20 mouse cellular contexts compared by ENCODE assay signal in the genomic region with DNA sequence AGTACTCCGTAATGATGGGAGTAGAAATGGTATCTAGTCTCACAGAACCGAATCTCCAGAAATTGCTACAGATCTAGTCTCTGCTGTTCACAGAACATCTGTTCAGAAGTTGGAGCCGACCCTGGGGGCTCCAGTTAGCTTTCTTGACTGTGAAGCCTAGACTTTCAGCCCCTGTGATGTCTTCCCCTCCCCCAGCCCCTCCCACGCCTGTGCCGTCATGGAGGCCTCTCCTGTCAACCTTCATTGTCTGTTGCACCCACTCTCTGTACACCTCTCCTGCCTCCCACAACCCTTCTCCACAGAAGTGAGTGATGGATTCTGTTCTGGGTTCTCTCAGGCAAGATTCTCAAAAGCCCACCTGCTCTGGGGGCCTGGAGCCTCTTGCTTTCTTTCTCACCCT.
"Had no signal": no experiment of that assay in that cellular context is flagged by ENCODE, and none has a peak within 500 bp of the region (broad histone marks: within the 10 kb centered on the region; RNA-seq: fewer than 3 reads in every experiment).

No protein-coding gene starts in this region.

- H3K4me3 ChIP-seq: layer of hippocampus, adult 2 months; limb, embryonic 10.5 days; limb, embryonic 13.5 days; liver, embryonic 12.5 days; liver, embryonic 15.5 days; lung, embryonic 15.5 days; megakaryocyte, embryonic 14.5 days; midbrain, embryonic 10.5 days; neural tube, embryonic 12.5 days; neural tube, embryonic 15.5 days had no signal

- ATAC-seq: liver, embryonic 12.5 days had no signal

- H3K4me2 ChIP-seq: limb, embryonic 13.5 days; liver, embryonic 12.5 days; liver, embryonic 15.5 days; lung, embryonic 15.5 days; neural tube, embryonic 12.5 days; neural tube, embryonic 15.5 days had no signal

- DNase-seq: kidney, adult 2 months; kidney, postnatal 25 days; layer of hippocampus, adult 9-11 months; liver; lung, adult 18-20 months; lung, postnatal 10 days; lung, postnatal 36 days; midbrain, embryonic 14.5 days; thymus, postnatal 25 days had no signal

- H3K36me3 ChIP-seq: limb, embryonic 10.5 days; limb, embryonic 13.5 days; liver, embryonic 12.5 days; liver, embryonic 15.5 days; lung, embryonic 15.5 days; midbrain, embryonic 10.5 days; neural tube, embryonic 12.5 days; neural tube, embryonic 15.5 days had no signal

- H3K27me3 ChIP-seq: limb, embryonic 13.5 days; liver, embryonic 12.5 days; liver, embryonic 15.5 days; lung, embryonic 15.5 days; neural tube, embryonic 12.5 days; neural tube, embryonic 15.5 days had no signal

- H3K27ac ChIP-seq: kidney, postnatal 0 days; layer of hippocampus, adult 2 months; limb, embryonic 10.5 days; limb, embryonic 13.5 days; liver, embryonic 12.5 days; liver, embryonic 15.5 days; lung, embryonic 15.5 days; midbrain, embryonic 10.5 days; neural tube, embryonic 12.5 days; neural tube, embryonic 15.5 days had no signal

- H3K4me1 ChIP-seq: liver, embryonic 12.5 days; liver, embryonic 15.5 days had no signal

- H3K9ac ChIP-seq: limb, embryonic 13.5 days; liver, embryonic 12.5 days; liver, embryonic 15.5 days; lung, embryonic 15.5 days; neural tube, embryonic 12.5 days; neural tube, embryonic 15.5 days had no signal

- H3K9me3 ChIP-seq: limb, embryonic 10.5 days; limb, embryonic 13.5 days; liver, embryonic 12.5 days; liver, embryonic 15.5 days; lung, embryonic 15.5 days; megakaryocyte, embryonic 14.5 days; midbrain, embryonic 10.5 days; neural tube, embryonic 12.5 days; neural tube, embryonic 15.5 days had no signal
